Mouse (Mus musculus) heart, adult 2 months (tissue): ENCODE measurements around the gene Tcf12.

Source experiments
- CTCF ChIP-seq: fragments of 200-600 bp; IDR thresholded peaks from 2 replicates; pipeline ENCODE4 v1.8.1; 2022; ENCODE audit warnings: antibody characterized with exemption, mild to moderate bottlenecking, moderate library complexity
- POLR2A ChIP-seq: fragments of 200-500 bp; IDR thresholded peaks from 2 replicates; pipeline ENCODE4 v1.6.1; 2011; ENCODE audit warnings: mild to moderate bottlenecking, low read depth, low read length, control low read depth; ENCODE audit not compliant: insufficient read depth

GRCm38 (mm10) chr9:71861629-71862028 lies 250.0 kb downstream of the Tcf12 start:
- TF ChIP-seq POLR2A (no peak), CTCF (no peak)
